Mouse (Mus musculus) inflammation-experienced regulatory T-cells, adult 6 months (primary cell): ENCODE data around the gene Vipr2. TPM values are rescaled to one million over a fixed set of nuclear protein-coding genes. Genes with fewer than 3 reads are reported as not detected.

ENCODE experiments used
- ATAC-seq: one replicate; pipeline ENCODE4 v1.8.0; 2017
- polyA plus RNA-seq, 3 experiments: library from polyadenylated mRNA; unstranded; fragments of 100-300 nt; shearing (Covaris generic); gene quantifications; one replicate each; pipeline ENCODE4 v1.2.1; 2017

Gene Vipr2
- polyA plus RNA-seq = 1 to 10 TPM in 2 of 3 experiments, under 1 TPM in 1; 0.41 to 3.5 (median 2.1) TPM

GRCm38 (mm10) chr12:116077074-116077854 is at the start of gene Vipr2:
Gene Vipr2, plus strand, starts transcription at chr12:116077726.
- peak; percentile 60 for ATAC-seq

- no peak for ATAC-seq
Measured at GRCm38 (mm10) chr12:116028095-116028494, 49.4 kb upstream of the Vipr2 start.

- ATAC-seq = no peak
Measured at GRCm38 (mm10) chr12:116035346-116035745, 42.2 kb upstream of the Vipr2 start.

GRCm38 (mm10) chr12:116044785-116045184 is 32.7 kb upstream of the Vipr2 start:
- ATAC-seq = no peak

GRCm38 (mm10) chr12:116047440-116048377 is 29.8 kb upstream of the Vipr2 start, which contains the start of gene Zfp386:
Gene Zfp386, plus strand, starts transcription at chr12:116047724.
- peak; percentile 98 for ATAC-seq

- ATAC-seq = no peak
Measured at GRCm38 (mm10) chr12:116048766-116049165, 28.8 kb upstream of the Vipr2 start.

GRCm38 (mm10) chr12:116049236-116049635 is 28.3 kb upstream of the Vipr2 start:
- no peak for ATAC-seq

GRCm38 (mm10) chr12:116049701-116050100 is 27.8 kb upstream of the Vipr2 start:
- no peak for ATAC-seq

- ATAC-seq = no peak
Measured at GRCm38 (mm10) chr12:116054342-116054741, 23.2 kb upstream of the Vipr2 start.

GRCm38 (mm10) chr12:116056112-116056511 is 21.4 kb upstream of the Vipr2 start:
- peak; percentile 41 for ATAC-seq

GRCm38 (mm10) chr12:116061561-116062193 is 15.8 kb upstream of the Vipr2 start:
- no peak for ATAC-seq

GRCm38 (mm10) chr12:116062194-116062583 is 15.3 kb upstream of the Vipr2 start:
- ATAC-seq = no peak

- ATAC-seq = no peak
Measured at GRCm38 (mm10) chr12:116063020-116063419, 14.5 kb upstream of the Vipr2 start.

- ATAC-seq = no peak
Measured at GRCm38 (mm10) chr12:116071023-116071422, 6.5 kb upstream of the Vipr2 start.

GRCm38 (mm10) chr12:116077855-116078366 is 385 bp downstream of the Vipr2 start:
- no peak for ATAC-seq

- ATAC-seq = no peak
Measured at GRCm38 (mm10) chr12:116083125-116083524, 5.6 kb downstream of the Vipr2 start.

GRCm38 (mm10) chr12:116084294-116084693 is 6.8 kb downstream of the Vipr2 start:
- no peak for ATAC-seq

GRCm38 (mm10) chr12:116086951-116087600 is 9.6 kb downstream of the Vipr2 start:
- no peak for ATAC-seq

GRCm38 (mm10) chr12:116089836-116090235 is 12.3 kb downstream of the Vipr2 start:
- ATAC-seq = no peak

- ATAC-seq = no peak
Measured at GRCm38 (mm10) chr12:116094765-116095555, 17.4 kb downstream of the Vipr2 start.

GRCm38 (mm10) chr12:116096361-116096904 is 18.9 kb downstream of the Vipr2 start:
- ATAC-seq = no peak
